In the genomic region with DNA sequence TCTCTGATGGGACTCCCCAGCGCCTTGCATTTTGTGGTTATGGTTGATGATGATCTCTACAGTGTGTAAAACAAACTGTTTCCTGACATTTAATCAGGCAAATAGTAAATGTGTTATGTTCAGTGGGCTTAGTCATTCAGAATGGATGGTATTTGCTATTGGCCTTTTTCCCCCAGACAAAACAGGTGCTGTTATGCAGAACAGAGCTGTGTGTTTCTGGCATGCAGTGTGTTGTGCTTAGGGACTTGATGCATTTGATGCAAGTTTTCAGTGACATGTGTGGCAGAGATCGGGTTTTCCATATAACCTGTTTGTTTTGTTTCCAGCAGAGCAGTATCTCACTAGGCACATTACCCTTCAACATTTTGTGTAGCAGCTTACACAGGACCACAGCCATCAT, we compare ENCODE assay signal across 13 mouse cellular contexts.
"Had no signal": no experiment of that assay in that cellular context is flagged by ENCODE, and none has a peak within 500 bp of the region (broad histone marks: within the 10 kb centered on the region; RNA-seq: fewer than 3 reads in every experiment).

No protein-coding gene starts in this region.

- H3K9me3 ChIP-seq: liver, embryonic 13.5 days; midbrain, embryonic 12.5 days; neural tube, embryonic 12.5 days; stomach, embryonic 15.5 days had no signal

- DNase-seq: liver, embryonic 13.5 days; lung, adult 18-20 months; lung, embryonic 14.5 days; lung, postnatal 10 days; lung, postnatal 4 days; right cerebral cortex, postnatal 14 days; thymus, adult 2 months; thymus, postnatal 36 days had no signal

- H3K4me3 ChIP-seq: liver, embryonic 13.5 days; midbrain, embryonic 12.5 days; neural tube, embryonic 12.5 days; stomach, embryonic 15.5 days had no signal

- H3K9ac ChIP-seq: liver, embryonic 13.5 days; lung, embryonic 14.5 days; midbrain, embryonic 12.5 days; neural tube, embryonic 12.5 days; stomach, embryonic 15.5 days had no signal

- H3K4me2 ChIP-seq: liver, embryonic 13.5 days; lung, embryonic 14.5 days; midbrain, embryonic 12.5 days; neural tube, embryonic 12.5 days; stomach, embryonic 15.5 days had no signal

- ATAC-seq: midbrain, embryonic 16.5 days had no signal

- H3K27me3 ChIP-seq: liver, embryonic 13.5 days; midbrain, embryonic 12.5 days; neural tube, embryonic 12.5 days; stomach, embryonic 15.5 days had no signal

- H3K4me1 ChIP-seq: midbrain, embryonic 12.5 days; neural tube, embryonic 12.5 days; stomach, embryonic 15.5 days had no signal

- H3K27ac ChIP-seq: liver, embryonic 13.5 days; midbrain, embryonic 12.5 days; neural tube, embryonic 12.5 days; stomach, embryonic 15.5 days; stomach, postnatal 0 days had no signal
